Mouse (Mus musculus) stomach, embryonic 14.5 days (tissue): ENCODE data around the gene Kirrel3. TPM values are rescaled to one million over a fixed set of nuclear protein-coding genes. Genes with fewer than 3 reads are reported as not detected.

Experiments used
- ATAC-seq: fragments of 200-750 bp; cut with Nextera tagmentation; 2 replicates; pipeline ENCODE4 v1.8.0; 2017; ENCODE audit warnings: low read depth, moderate TSS enrichment; ENCODE audit not compliant: insufficient number of reproducible peaks, insufficient read depth, low FRiP score
- H3K27ac ChIP-seq: fragments of 300-500 bp; sonication (generic); 2 replicates; pipeline ENCODE4 v1.5.1; 2014; ENCODE audit warnings: mild to moderate bottlenecking, low read length, moderate library complexity, mixed read lengths
- H3K27me3 ChIP-seq: fragments of 300-500 bp; sonication (generic); 2 replicates; pipeline ENCODE4 v1.6.1; 2014; ENCODE audit warnings: low read length, control low read depth, mixed read lengths; ENCODE audit not compliant: control insufficient read depth, insufficient read depth
- H3K36me3 ChIP-seq: fragments of 300-500 bp; sonication (generic); 2 replicates; pipeline ENCODE4 v1.6.1; 2014; ENCODE audit warnings: mild to moderate bottlenecking, control low read depth, low read length, moderate library complexity, mixed read lengths; ENCODE audit not compliant: control insufficient read depth, insufficient read depth
- H3K4me1 ChIP-seq: fragments of 300-500 bp; sonication (generic); 2 replicates; pipeline ENCODE4 v1.6.1; 2014; ENCODE audit warnings: low read length, control low read depth, mixed read lengths; ENCODE audit not compliant: control insufficient read depth, insufficient read depth
- H3K4me2 ChIP-seq: fragments of 300-500 bp; sonication (generic); replicated peaks from 2 replicates; pipeline ENCODE4 v1.6.1; 2014; ENCODE audit warnings: low read depth, low read length, control low read depth
- H3K4me3 ChIP-seq: fragments of 300-500 bp; sonication (generic); 2 replicates; pipeline ENCODE4 v1.5.1; 2014; ENCODE audit warnings: low read depth, low read length, control low read depth
- H3K9ac ChIP-seq: fragments of 300-500 bp; sonication (generic); replicated peaks from 2 replicates; pipeline ENCODE4 v1.6.1; 2014; ENCODE audit warnings: low read depth, mild to moderate bottlenecking, control low read depth, low read length, moderate library complexity, mixed read lengths
- H3K9me3 ChIP-seq: fragments of 300-500 bp; sonication (generic); 2 replicates; pipeline ENCODE4 v1.6.1; 2016; ENCODE audit warnings: low read depth, low read length, control low read depth; ENCODE audit not compliant: control insufficient read depth
- WGBS: fragments of 180-500 bp; shearing (Covaris S2); extraction: QIAGEN DNeasy Blood & Tissue Kit; methylation state at CpG from one replicate; pipeline ENCODE4 v1.1.7; 2014; 5-methylcytosine and 5-hydroxymethylcytosine counted together
- polyA plus RNA-seq: library from polyadenylated mRNA; unstranded; fragments of >200 nt; fragmentation: Nextera tagmentation; extraction: Ambion mirVana; gene quantifications from 2 replicates; pipeline ENCODE4 v1.2.1, GENCODE M21; 2014

Gene Kirrel3
- polyA plus RNA-seq, 1 experiment from 2014 or later = 6.3 TPM

DNA sequence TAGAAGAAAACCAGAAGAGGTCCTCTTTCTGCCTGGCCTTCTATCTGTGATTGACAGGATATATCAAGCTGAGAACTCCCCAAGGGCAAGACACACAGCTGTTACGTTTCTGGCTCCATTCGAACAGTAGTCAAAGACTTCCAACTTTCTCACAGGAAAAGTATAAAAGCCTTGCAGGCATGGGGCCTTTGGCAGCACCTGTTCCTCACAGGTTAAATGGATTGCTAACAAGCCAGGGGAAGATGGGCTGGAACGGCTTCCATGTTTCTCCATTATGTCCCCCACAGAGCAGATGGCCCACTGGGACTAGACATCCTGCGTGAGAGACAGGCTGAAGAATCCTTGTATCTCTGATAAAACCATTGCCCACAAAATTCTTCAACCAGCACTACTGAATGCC lies 415.5 kb downstream of the Kirrel3 start:
- Histone ChIP-seq H3K36me3 (no peaks in the 10 kb centered on the region), H3K27me3 (no peaks in the 10 kb centered on the region)
- WGBS = 82% methylated on average over 4 of the region's 4 CpGs

DNA sequence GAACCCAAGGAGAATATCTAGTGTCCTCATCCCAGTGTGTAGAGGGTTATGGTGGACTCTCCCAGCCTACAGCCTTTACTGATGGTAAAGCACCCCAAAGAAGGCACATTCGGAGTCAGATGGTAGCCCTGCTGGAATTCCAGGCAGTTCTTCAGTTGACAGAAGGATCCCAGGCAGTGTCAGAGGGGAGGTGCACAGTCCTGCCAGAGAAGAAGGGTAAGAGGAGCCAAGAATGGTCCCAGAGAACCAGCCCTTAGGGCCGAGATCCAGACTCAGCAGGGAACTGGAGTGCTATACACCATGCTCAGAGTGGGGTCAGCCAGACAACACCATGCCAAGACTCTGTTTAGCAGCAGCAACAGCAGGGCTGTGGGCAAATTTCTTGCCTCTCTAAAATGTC lies 416.2 kb downstream of the Kirrel3 start:
- no peaks in the 10 kb centered on the region for H3K27me3 ChIP-seq
- no peaks in the 10 kb centered on the region for H3K36me3 ChIP-seq
- no peaks in the 10 kb centered on the region for H3K4me1 ChIP-seq
- no peak for ATAC-seq
- H3K9ac ChIP-seq = no peak overlapping the region
- 78% methylated on average over 2 of the region's 2 CpGs for WGBS
- no peak overlapping the region for H3K27ac ChIP-seq
- no peak overlapping the region for H3K4me2 ChIP-seq
- no peaks in the 10 kb centered on the region for H3K9me3 ChIP-seq
- H3K4me3 ChIP-seq = no peak overlapping the region

More for the DNA sequence above, 415.5 kb downstream of the Kirrel3 start:
- Histone ChIP-seq H3K9ac (no peak overlapping the region), H3K9me3 (no peaks in the 10 kb centered on the region), H3K27ac (no peak overlapping the region), H3K4me3 (no peak overlapping the region), H3K4me1 (no peaks in the 10 kb centered on the region), H3K4me2 (no peak overlapping the region)
- ATAC-seq = no peak

DNA sequence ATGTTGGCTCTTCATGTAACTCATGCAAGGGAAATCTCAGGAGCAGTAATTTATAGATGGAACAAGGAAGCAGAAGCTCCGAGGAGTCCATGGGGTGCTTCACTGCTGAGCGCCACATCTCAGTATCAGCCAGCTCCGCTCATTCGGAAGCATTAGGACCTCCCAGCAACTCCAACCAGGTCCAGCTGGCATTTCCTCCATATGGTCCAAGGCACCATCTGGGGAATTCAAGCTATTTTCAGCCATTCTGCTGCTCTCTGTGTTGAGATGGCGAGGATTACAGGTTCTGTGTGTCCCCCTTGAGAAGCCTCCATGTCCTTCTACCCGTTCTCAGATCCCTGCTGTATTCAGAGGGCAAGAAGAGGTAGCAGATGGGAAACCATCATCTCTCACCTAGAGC lies 419.5 kb downstream of the Kirrel3 start:
- Histone ChIP-seq H3K4me2 (no peak overlapping the region), H3K9ac (no peak overlapping the region), H3K4me1 (no peaks in the 10 kb centered on the region), H3K36me3 (no peaks in the 10 kb centered on the region), H3K27ac (no peak overlapping the region), H3K27me3 (no peaks in the 10 kb centered on the region), H3K9me3 (no peaks in the 10 kb centered on the region), H3K4me3 (no peak overlapping the region)
- WGBS = 85% methylated on average over 6 of the region's 6 CpGs
- ATAC-seq = no peak

DNA sequence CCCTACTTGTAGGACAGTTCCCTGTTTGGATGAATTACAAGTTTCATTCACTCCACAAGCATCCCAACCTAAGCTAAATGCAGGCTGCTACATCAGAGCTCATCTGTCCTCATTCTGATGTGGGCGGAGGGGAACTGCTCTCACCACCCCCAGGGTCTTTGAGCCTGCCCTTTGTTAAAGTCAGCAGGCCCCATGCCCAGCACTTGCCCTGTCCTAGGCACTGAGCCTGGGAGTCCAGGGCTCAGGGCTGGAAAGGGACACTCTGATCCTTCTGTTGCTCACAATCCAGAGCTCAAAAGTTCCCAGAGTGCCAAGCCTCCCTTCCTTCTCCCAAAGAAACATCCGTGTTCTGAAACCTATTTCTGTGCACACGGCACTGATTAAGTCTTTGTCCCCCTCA lies 422.3 kb downstream of the Kirrel3 start:
- Histone ChIP-seq H3K9ac (no peak overlapping the region), H3K4me3 (no peak overlapping the region), H3K27ac (no peak overlapping the region), H3K4me1 (no peaks in the 10 kb centered on the region), H3K4me2 (no peak overlapping the region), H3K36me3 (no peaks in the 10 kb centered on the region), H3K9me3 (no peaks in the 10 kb centered on the region), H3K27me3 (no peaks in the 10 kb centered on the region)
- 83% methylated on average over 3 of the region's 3 CpGs for WGBS
- no peak for ATAC-seq

DNA sequence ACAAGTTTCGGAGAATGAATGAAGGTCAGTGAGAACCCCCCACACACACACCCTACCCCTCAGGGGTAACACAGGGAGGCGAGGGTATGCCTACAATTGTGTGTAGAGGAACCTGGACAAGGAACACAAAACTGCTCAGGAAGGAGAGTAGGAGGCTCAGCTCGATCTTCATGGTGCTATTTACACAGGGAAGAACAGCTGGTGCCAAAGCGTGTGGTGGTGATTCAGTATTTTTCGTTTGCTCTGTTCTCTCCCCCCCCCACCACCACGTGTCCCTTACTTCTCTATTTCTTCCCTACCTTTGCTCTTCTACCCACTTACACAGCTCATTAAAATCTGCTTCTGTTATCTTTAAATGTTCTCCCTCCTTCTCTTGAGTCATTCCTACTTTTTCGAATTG lies 426.1 kb downstream of the Kirrel3 start:
- no peaks in the 10 kb centered on the region for H3K27me3 ChIP-seq
- H3K4me3 ChIP-seq = no peak overlapping the region
- H3K4me1 ChIP-seq = no peaks in the 10 kb centered on the region
- 80% methylated on average over 7 of the region's 7 CpGs for WGBS
- H3K27ac ChIP-seq = no peak overlapping the region
- H3K9me3 ChIP-seq = no peaks in the 10 kb centered on the region
- no peaks in the 10 kb centered on the region for H3K36me3 ChIP-seq
- no peak overlapping the region for H3K9ac ChIP-seq
- no peak overlapping the region for H3K4me2 ChIP-seq
- ATAC-seq = no peak

DNA sequence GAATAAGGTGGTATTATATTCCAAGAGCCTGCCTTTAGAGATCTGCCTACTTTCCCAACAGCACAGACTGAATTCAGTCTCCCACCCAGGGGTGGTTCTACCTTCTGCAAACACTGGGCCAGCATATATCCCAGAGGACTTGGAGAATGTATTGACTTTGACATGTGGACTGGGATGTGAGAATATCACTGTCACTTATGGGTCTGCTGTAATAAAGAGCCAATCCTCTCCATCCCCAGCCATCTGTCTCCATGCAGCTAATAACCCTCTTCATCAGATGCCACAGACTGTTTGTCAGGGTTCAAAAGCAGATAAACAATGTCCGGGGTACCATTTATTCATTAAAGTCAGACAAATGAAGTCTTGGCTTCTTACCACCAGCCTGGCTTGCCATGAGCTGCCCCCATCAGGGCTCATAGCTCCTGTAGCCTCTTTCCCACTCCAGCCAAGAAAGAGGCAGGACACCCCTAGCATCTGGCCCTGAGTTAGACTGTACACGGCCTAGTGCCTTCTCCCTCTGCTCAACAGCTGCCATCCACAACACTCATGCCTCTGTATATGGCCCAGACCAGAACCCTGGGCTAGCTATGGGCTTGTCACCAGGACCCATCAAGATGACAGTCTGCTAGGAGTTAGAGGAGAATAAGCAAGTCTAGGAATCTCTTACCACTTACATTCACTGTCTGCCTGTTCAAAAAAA lies 426.7 kb downstream of the Kirrel3 start:
- Histone ChIP-seq H3K9me3 (no peaks in the 10 kb centered on the region), H3K4me2 (no peak overlapping the region), H3K9ac (no peak overlapping the region), H3K4me1 (no peaks in the 10 kb centered on the region), H3K36me3 (no peaks in the 10 kb centered on the region), H3K27me3 (no peaks in the 10 kb centered on the region), H3K27ac (no peak overlapping the region), H3K4me3 (no peak overlapping the region)
- ATAC-seq = no peak
- WGBS = 85% methylated on average over 2 of the region's 2 CpGs

DNA sequence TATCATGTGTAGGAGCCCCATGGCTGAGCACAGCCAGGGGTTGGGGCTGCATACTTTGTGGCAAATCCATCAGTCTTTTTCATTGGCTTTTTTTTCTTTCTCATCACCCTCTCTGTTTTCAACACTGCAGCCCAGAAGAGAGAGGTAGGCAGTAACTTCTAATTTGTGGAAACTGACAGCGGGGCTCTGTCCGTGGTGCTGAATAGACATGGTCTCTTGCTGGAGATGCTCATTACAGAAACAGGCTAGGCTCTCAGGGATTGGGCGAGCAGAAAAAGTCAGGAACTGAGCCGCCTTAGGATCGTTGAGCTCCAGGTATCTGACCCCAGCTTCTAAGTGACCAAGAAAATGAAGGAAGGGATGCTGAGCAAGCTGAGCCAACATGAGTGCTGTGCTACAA lies 427.3 kb downstream of the Kirrel3 start:
- Histone ChIP-seq H3K9me3 (no peaks in the 10 kb centered on the region), H3K27ac (no peak overlapping the region), H3K27me3 (no peaks in the 10 kb centered on the region), H3K4me3 (no peak overlapping the region), H3K9ac (no peak overlapping the region), H3K4me1 (no peaks in the 10 kb centered on the region), H3K4me2 (no peak overlapping the region), H3K36me3 (no peaks in the 10 kb centered on the region)
- no peak for ATAC-seq
- 3% methylated on average over 5 of the region's 5 CpGs for WGBS

DNA sequence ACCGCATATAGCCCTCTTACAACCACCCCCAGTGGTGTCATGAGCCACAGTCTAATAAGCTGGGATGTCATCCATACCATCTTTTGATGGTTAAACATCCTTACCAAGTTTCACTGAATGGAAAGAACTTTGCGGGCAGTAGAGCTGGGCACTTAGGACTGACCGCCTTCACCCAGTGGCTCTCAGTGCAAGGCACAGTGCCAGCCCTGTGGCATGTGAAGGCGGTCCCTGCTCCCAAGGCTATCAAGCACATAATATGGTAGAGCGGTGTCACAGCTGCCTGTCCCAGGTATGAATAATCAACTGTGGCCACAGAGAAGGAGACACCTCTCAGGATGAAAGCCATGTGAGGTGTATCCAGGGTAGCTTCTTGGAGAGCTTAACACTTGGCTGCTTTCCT lies 433.3 kb downstream of the Kirrel3 start:
- Histone ChIP-seq H3K4me3 (no peak overlapping the region), H3K9ac (no peak overlapping the region), H3K9me3 (no peaks in the 10 kb centered on the region), H3K4me2 (no peak overlapping the region), H3K27ac (no peak overlapping the region), H3K4me1 (no peaks in the 10 kb centered on the region), H3K27me3 (no peaks in the 10 kb centered on the region), H3K36me3 (no peaks in the 10 kb centered on the region)
- WGBS = 94% methylated on average over 5 of the region's 5 CpGs
- ATAC-seq = no peak

DNA sequence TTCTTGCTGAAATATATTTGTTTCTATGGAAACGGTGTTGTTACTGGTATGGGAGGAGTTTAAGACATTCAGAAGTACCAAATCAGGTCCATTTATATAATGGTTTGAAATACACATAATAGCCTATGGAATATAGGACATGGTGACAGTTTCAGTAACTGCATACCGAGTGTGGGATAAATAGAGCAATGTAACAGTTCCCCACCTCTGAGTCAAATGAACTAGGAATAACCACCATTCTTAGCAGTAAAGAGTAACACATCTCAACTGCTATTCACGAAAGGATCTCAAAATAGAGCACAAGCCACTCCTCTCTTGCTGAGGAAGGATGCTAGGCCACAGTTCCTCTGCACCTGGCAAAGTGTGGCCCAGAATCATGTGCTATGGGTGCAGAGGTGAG lies 434.4 kb downstream of the Kirrel3 start:
- no peaks in the 10 kb centered on the region for H3K4me1 ChIP-seq
- no peaks in the 10 kb centered on the region for H3K9me3 ChIP-seq
- no peak overlapping the region for H3K9ac ChIP-seq
- no peak overlapping the region for H3K27ac ChIP-seq
- H3K4me2 ChIP-seq = no peak overlapping the region
- 81% methylated on average over 3 of the region's 3 CpGs for WGBS
- no peak overlapping the region for H3K4me3 ChIP-seq
- no peaks in the 10 kb centered on the region for H3K27me3 ChIP-seq
- H3K36me3 ChIP-seq = no peaks in the 10 kb centered on the region
- no peak for ATAC-seq
